Mouse (Mus musculus): ENCODE measurements at regions not wholly inside any gene's neighbourhood (a gene's known extent, or its start where the extent isn't known, plus 50 kb on each side); places are given as distances from the start of the nearest gene placed in this dataset.

DNA sequence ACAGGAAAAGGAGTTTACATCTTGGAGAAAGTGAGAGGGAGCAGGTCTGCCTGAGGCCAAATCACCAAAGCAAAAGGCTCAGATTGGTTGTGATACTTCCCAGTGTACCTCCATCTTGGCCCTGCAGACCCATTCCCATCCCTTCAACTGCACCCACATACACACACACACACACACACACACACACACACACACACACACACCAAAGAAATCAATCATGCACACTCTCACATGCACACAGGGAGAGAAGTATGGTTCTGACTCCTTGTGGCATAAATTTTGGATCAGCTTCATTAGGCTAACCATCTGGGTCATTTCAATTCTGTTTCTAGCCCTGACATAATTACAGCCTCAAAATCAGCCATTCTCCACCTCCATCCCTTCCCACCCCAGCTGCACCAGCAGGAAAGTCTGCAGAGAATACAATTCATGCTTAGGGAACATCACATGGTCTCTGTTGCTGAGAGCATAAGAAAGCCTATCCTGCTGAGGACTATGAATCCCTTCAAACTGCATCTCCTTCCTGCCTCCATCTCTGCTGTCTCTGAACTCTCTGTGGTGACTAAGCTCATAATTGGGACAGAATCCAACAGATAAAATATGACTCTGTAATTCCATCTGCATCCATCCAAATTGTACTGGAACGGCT, 378.0 kb downstream of the Rapgef2 start:
- intact Hi-C loops (cut with DNase I; ENCODE audit: low total_unique reads) = no loop called here
- DNase-seq = no peak

DNA sequence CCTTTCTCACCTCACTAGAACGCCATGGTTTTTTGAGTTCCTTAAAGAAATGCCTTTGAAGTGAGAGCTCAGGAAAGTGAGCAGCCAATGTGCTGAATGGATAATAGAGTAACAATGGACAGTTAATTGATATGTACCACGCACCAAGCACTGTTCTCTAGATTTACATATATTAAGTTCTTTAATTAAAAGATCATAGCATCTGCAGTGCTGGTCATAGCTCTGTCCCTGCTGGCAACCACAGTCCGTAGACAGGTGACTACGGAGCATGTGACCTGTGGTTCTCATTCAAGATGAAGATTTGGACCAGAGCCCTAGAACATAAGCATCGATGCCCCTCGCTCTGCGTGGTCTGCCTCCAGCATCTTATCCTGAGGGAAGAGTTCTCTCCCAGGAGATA, 378.5 kb downstream of the Rapgef2 start:
- DNase-seq = no peak
- intact Hi-C loops (cut with DNase I; ENCODE audit: low total_unique reads) = no loop called here

- peak; percentile 34 for DNase-seq
- intact Hi-C loops (cut with DNase I; ENCODE audit: low total_unique reads) = no loop called here
These were observed 384.4 kb downstream of the Rapgef2 start for GRCm38 (mm10) chr3:78901838-78902484.

DNA sequence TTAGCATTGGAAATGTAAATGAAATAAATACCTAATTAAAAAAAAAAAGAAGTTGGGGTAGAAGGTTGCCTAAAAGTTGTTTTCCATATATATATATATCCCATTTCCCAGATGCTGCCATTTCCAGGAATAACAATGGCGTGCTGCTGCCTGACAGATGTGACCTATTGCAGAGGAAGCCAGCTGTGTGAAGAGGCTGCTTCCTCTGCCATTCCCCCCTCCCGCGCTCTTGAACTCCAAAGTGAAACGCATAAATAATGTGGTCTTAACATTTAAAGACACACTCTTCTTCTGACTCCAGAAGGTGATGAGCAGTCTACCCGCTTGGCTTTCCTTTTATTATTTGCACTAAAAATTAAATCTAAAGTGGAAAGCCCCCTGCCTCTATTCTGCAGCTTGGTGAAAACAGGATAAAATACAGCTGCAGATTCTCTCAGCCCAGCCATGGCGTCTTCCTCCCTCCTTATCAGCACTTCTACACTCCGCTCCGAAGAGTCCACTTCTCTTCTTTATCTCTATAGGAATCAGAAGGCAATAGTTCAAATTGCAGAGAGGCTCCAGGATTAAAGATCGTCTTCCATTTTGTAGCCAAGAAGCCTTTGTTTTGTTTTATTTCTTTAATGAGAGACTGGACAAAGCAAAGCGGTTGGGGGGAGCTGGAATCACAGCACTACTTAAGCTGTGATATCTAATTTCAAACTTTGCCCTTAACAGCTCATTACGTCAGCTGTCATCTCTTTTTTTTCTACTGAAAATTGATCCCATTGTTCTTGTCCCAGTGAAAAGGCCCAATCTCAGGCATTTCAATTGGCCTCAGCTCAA, 385.1 kb downstream of the Rapgef2 start:
- intact Hi-C loops (cut with DNase I; ENCODE audit: low total_unique reads) = no loop called here
- no peak for DNase-seq

GRCm38 (mm10) chr3:78899446-78900230, 386.7 kb downstream of the Rapgef2 start:
- DNase-seq = no peak
- intact Hi-C loops (cut with DNase I; ENCODE audit: low total_unique reads) = no loop called here

DNA sequence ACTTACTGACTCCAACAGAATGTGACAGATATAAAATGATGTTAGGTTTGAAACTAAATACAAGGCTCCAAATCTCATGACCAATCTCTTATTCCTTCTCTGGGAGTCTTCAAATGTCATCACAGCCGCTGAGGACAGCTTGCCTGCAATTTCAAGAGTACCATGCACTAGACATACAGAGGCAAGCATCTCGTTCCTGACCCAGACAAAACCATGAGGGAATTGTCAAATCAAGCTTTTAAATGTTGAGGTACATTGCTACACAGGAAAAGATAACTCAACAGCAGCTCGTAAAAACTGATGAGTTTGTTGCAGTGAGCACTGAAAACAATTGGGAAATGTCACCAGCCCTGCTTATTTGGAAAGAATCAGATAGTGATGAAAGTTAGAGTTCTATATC, 397.0 kb downstream of the Rapgef2 start:
- intact Hi-C loops (cut with DNase I; ENCODE audit: low total_unique reads) = no loop called here
- no peak for DNase-seq

- intact Hi-C loops (cut with DNase I; ENCODE audit: low total_unique reads) = no loop called here
- no peak for DNase-seq
These were observed 401.6 kb downstream of the Rapgef2 start for GRCm38 (mm10) chr3:78884715-78885114.

- intact Hi-C loops (cut with DNase I; ENCODE audit: low total_unique reads) = no loop called here
- no peak for DNase-seq
These were observed 402.3 kb downstream of the Rapgef2 start for GRCm38 (mm10) chr3:78884029-78884428.

DNA sequence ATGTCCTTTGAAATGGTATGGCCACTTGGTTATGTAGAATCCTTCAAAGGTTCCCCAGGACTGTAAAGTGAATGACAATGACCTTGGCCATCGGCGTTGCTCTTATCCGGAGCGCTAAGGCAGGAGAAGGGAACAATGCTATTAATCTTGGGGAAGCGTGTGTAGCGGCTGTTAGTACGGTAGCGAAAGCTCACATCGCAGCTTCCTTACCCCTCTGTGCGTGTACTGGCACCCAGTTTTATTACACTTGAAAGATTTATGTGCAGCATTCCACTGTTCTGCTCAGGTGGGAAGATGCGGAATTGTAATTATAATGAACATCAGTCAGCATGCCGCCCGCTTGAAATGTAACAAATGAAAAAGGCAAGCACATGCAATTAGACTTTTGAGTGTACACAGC, 406.2 kb downstream of the Rapgef2 start:
- DNase-seq = no peak
- intact Hi-C loops (cut with DNase I; ENCODE audit: low total_unique reads) = no loop called here

- intact Hi-C loops (cut with DNase I; ENCODE audit: low total_unique reads) = no loop called here
- DNase-seq = no peak
These were observed 409.0 kb downstream of the Rapgef2 start for GRCm38 (mm10) chr3:78877323-78877722.

- intact Hi-C loops (cut with DNase I; ENCODE audit: low total_unique reads) = no loop called here
- DNase-seq = no peak
These were observed 419.4 kb downstream of the Rapgef2 start for GRCm38 (mm10) chr3:78866896-78867295.

- intact Hi-C loops (cut with DNase I; ENCODE audit: low total_unique reads) = no loop called here
These were observed 420.1 kb downstream of the Rapgef2 start for GRCm38 (mm10) chr3:78866083-78866726.

DNA sequence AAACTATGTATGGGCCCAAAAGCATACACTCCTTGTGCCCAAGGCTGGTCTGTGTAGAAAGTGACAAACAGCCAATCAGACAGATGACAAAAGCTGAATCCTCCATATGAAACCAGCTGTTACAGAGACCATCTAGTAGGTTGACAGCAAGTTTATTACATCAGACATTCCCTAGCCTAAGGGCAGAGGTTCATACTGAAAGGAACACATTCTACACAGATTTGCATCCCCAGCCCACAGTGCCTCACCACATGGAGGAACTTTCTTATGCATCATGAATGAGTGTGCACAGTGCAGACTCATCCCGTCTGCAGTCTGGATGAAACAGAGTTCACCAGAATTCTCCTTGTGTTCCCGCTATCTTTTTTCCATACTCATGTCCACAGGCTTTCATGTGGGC, 423.3 kb downstream of the Rapgef2 start:
- intact Hi-C loops (cut with DNase I; ENCODE audit: low total_unique reads) = no loop called here
- no peak for DNase-seq

More at GRCm38 (mm10) chr3:78866083-78866726, 420.1 kb downstream of the Rapgef2 start:
- DNase-seq = no peak

DNA sequence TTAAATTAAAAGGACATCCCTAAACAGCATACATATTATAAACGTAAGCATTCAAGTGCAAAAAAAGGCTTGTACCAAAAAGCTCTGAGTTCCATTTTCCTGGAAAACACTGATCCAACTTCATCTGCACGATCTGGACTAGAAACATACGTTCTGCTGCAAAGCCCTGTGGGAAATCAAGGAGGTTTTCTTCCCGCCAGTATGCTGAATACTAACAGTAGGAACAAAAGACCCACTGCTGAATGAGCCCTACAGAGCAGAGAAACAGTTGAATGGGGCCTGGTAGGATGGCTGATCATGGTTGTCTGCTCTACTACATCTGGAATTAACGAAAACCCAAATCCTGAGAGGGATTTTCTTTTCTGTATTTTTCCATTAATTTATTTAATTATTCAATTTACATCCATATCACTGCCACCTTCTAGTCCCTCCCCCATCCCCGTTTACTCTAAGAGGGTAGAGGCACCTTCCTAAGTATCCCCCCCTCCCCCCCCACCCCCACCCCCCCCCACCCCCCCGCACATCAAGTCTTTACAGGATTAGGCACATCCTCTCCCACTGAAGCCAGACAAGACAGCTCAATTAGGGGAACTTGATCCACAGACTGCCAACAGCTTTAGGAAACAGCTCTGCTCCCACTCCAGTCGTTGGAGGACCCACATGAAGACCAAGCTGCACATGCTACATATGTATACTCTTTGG, 439.5 kb downstream of the Rapgef2 start:
- no peak for DNase-seq
- intact Hi-C loops (cut with DNase I; ENCODE audit: low total_unique reads) = no loop called here

GRCm38 (mm10) chr3:78841173-78841572, 445.1 kb downstream of the Rapgef2 start:
- intact Hi-C loops (cut with DNase I; ENCODE audit: low total_unique reads) = no loop called here
- no peak for DNase-seq

- intact Hi-C loops (cut with DNase I; ENCODE audit: low total_unique reads) = no loop called here
- DNase-seq = no peak
These were observed 449.5 kb downstream of the Rapgef2 start for GRCm38 (mm10) chr3:78836824-78837223.

DNA sequence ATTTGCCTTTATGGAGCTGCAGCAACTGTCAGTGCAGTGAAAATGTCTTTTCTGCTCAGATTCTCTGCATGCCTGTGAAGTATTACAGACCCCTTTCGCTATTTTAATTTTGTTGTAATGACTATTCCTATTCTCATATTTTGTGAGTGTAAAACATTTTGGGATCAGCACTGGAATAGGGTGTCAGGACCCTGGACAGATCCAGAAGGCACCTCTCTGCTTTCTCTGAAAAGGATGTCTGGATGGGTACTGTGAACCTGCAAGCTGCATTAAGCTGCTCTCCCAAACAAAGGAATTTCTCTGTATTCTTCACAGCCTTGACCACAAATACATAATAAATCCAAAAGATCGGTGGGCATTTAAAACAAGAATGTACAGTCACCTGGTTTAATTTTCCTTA, 460.8 kb downstream of the Rapgef2 start:
- DNase-seq = peak; percentile 23
- intact Hi-C loops (cut with DNase I; ENCODE audit: low total_unique reads) = no loop called here

DNA sequence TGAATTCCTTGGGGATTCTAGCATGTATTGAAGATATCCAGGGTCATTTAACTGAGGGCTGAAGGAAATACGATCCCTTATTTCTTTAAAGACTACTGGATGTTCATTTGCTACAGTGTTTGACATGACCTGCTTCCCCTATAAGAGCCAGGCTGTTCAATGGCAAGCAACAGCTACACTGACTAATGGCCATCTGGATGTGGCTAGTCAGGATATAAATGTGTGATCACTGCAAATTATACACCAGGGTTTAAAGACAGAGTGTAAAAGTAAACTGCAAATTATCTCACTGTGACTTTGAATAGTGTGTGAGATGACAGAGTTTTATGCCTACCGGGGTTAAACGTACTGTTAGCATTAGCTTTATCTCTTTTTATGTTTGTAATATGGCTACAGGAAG, 473.9 kb downstream of the Rapgef2 start:
- intact Hi-C loops (cut with DNase I; ENCODE audit: low total_unique reads) = no loop called here
- no peak for DNase-seq
